Mouse (Mus musculus) cerebellum, adult 18-20 months (tissue): ENCODE measurements at regions not wholly inside any gene's neighbourhood (a gene's known extent, or its start where the extent isn't known, plus 50 kb on each side); places are given as distances from the start of the nearest gene placed in this dataset.
A peak's percentile ranks its signal among the peaks of the same experiment; 100 is the strongest.

Experiments used
- DNase-seq, 2 experiments: peaks; one replicate each; pipeline ENCODE4 v3.0.0; 2021

GRCm38 (mm10) chr8:29274668-29275067 lies 1827.2 kb downstream of the Poteg start:
- no peak for DNase-seq

DNA sequence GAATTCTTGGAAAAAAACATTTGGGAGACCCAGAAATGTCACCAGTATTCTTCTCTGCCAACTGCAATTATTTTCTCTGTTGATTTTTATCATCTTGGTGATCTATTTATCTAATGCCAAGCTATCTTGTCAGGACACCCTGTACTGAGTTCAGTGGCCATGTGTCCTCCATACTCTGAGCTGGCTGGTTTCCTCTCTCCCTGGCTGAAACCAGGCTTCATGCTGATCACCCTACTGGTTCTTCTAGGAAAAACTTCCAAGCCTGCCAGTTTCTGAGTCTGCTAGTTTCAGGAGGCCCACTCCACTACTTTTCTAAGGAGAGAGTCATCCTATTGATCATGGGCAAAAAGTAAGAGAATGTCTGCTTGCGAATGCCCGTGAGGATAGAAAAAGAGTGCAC lies 1831.2 kb downstream of the Poteg start:
- DNase-seq = peak; percentile 27 to 33

GRCm38 (mm10) chr8:29279276-29279675 lies 1831.8 kb downstream of the Poteg start:
- DNase-seq = no peak

GRCm38 (mm10) chr8:29290386-29290785 lies 1842.9 kb downstream of the Poteg start:
- DNase-seq = peak; percentile 17 to 26
